Mouse (Mus musculus) bone marrow, adult 2 months (tissue): Measurements from ENCODE around the gene Mars2.
A peak's percentile ranks its signal among the peaks of the same experiment; 100 is the strongest.

Experiments
- CTCF ChIP-seq: fragments of 200-500 bp; IDR thresholded peaks from 2 replicates; pipeline ENCODE4 v1.5.1; 2011; ENCODE audit warnings: low read length, control low read depth; ENCODE audit not compliant: control insufficient read depth, insufficient read depth
- POLR2A ChIP-seq: fragments of 200-500 bp; IDR thresholded peaks from 2 replicates; pipeline ENCODE4 v1.6.1; 2011; ENCODE audit warnings: low read depth, mild to moderate bottlenecking, control low read depth, low read length, borderline replicate concordance; ENCODE audit not compliant: control insufficient read depth

GRCm38 (mm10) chr1:55192824-55193223 is 44.2 kb upstream of the Mars2 start:
- TF ChIP-seq POLR2A: no peak
- TF ChIP-seq CTCF: peak; percentile 40
